Mouse (Mus musculus) central nervous system, embryonic 18 days (tissue): Measurements from ENCODE around the gene Melk. TPM values are rescaled to one million over a fixed set of nuclear protein-coding genes. Genes with fewer than 3 reads are reported as not detected.

Experiments used
- polyA plus RNA-seq: library from polyadenylated mRNA; depleted of rRNA; stranded (reverse); fragments of >200 nt; gene quantifications from 2 replicates; pipeline ENCODE4 v1.2.3, GENCODE M21; 2012; rRNA removed

Gene Melk
- polyA plus RNA-seq = 4.1 and 4.9 TPM in 2 replicates

GRCm38 (mm10) chr4:44300781-44301750 is at the start of gene Melk:
Gene Melk (plus strand): TSS chr4:44300876.

Other genes starting within 250 kb of the Melk start
- 16.4 and 16.6 TPM in 2 replicates for gene Gne, start 216.7 kb upstream of the Melk start, polyA plus RNA-seq
- gene Rnf38, start 67.1 kb upstream of the Melk start, polyA plus RNA-seq = 130 and 150 TPM in 2 replicates